Mouse (Mus musculus) stomach, postnatal 0 days (tissue): ENCODE measurements around the gene Eml6.

Experiments used
- CTCF ChIP-seq: IDR thresholded peaks from 2 replicates; pipeline ENCODE4 v1.5.1; 2016; ENCODE audit warnings: antibody characterized with exemption, low read depth, mild to moderate bottlenecking, moderate library complexity
- EP300 ChIP-seq: optimal IDR thresholded peaks from 2 replicates; pipeline ENCODE3; 2016; ENCODE audit warnings: antibody characterized with exemption

GRCm38 (mm10) chr11:29790796-29791195 is 235.0 kb downstream of the Eml6 start:
- TF ChIP-seq CTCF (no peak), EP300 (no peak)
